Mouse (Mus musculus): Measurements from ENCODE around the gene Six4.
"Not testable (repeated sequence)": the region's sequence is repeated elsewhere in the genome, so short reads cannot be mapped to it uniquely, and the experiment has no call there.

The Six4 gene

DNA sequence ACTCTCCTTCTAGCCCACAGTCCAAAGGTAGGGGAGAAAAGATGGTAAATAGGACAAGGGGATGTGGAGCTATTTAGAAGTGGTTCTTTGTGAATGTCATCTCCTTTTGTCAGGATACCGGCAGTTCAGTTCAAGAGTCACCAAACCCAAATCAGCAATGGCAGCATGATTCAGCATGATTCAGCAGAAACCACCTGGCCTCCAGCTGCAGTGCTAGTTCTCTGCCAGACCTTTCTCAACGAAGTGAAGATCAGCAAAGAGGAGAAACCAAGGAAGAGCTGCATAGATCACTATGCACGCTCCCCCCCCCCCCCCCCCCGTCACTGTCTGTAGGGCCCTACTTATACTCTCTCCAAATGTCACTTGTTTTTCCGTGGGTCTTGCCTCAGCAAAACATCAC, 24.3 kb downstream of the Six4 start:
- no peak for DNase-seq (ENCODE audit: extremely low read depth, low read depth, low spot score)

DNA sequence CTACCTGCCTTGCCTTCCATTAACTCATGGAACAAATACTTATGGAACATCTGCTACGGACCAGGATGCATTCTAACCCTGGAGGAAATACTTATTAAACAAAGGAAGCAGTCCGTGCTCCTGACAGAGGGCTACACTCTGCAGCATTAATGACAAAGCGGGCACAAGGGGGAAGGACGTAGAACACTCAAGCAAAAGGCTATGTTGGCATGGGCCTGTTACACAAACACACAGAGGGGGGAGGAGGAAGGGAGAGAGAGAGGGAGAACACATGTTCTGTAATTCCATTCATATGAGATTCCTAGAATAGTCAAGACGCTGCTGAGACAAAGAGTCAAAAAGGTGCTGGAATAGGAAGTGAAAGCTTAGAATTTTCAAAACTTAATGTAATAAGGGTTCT, 24.8 kb downstream of the Six4 start:
- no peak for DNase-seq (ENCODE audit: extremely low read depth, low read depth, low spot score)

DNA sequence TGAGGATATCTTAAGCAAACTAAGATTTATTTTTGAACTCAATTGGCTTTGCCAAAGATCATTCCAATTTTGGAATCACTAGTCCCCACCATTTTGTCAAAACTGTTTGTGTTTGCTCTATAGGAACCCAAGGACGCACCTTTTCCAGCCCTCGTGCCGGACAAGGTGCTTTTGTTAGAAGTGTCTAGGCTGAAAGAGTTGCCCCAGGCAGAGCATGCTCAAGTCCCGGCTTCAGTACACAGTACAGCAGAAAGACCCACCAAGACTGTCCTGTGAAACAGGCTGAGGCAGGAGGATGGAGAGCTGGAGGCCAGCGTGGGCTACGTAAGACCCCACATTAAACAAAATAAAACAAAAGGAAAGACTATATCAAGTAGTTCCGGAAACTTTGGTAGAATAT, 26.2 kb downstream of the Six4 start:
- no peak for DNase-seq (ENCODE audit: extremely low read depth, low read depth, low spot score)

DNA sequence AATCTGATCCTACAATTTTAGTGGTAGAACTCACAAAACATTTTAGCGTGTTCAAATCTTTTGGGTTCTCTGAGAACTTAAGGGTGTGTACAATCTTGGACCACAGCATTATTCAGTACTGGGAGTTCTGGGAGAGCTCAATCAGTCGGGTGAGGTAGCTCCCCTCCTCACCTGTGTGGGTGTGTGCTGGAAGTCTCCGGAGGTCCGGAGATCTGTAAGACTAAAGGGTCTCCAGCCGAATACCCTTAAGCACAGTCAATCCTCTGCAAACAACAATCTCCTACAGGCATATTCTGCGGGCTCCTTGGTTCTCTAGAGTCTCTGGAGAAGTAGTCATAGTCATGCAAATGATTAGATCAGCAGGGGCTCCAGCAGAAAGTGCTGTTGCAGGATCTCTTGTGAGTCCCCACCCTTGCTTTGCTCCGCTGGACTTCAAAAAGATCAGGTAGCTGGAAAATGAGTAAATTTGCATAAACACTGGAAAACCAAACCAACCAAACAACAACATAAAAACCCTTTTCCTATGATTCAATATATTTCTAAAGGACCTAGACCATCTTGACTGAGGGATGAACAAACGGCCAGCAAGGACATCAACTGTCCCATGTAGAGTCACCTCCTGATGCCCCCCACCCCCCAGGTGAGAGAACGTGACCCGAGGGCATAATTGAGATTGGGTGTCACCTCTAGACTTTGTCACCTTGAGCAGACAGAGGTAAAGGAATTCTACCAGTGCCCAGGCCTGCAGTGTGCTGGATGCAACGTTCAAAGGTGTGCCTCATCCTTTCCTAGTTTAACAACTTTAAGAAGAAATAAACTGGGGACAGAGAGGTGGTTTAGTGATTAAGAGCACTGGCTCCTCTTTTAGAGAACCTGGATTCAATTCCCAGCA, 27.3 kb downstream of the Six4 start:
- no peak for DNase-seq (ENCODE audit: extremely low read depth, low read depth, low spot score)

DNA sequence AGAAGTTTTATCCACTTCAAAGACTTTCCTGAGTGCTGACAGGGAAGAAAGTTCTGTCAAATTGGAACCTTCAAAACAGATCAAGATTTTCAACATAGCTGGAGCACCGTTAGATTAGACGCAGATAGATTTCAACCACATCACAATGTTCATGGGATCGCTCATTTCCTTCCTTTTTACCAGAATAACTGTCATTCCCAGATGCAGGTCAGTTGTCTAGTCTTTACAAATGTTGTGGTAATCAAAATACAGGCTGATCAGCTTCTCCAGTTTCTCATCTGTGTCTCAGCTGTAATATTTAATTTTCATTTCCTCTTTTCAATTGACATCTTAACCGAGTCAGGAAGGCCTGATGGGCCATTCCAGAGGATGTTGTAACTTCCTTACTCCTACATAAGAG, 29.5 kb downstream of the Six4 start:
- DNase-seq (ENCODE audit: extremely low read depth, low read depth, low spot score) = no peak

DNA sequence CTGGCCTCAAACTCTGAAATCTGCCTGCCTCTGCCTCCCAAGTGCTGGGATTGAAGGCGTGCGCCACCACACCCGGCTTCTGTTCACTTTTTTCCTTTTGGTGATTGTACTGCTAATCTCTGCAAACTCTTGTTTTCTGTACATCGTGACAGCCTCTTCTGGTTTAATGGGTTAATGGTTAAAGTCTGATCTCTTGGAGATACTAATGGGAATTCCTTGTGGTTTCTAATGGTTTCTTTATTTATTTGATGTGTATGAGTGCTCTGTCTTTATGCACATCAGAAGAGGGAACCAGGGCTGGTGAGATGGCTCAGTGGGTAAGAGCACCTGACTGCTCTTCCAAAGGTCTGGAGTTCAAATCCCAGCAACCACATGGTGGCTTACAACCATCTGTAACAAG, 31.4 kb downstream of the Six4 start:
- not testable (repeated sequence) for DNase-seq (ENCODE audit: extremely low read depth, low read depth, low spot score)

GRCm38 (mm10) chr12:73060805-73061410, 52.3 kb downstream of the Six4 start:
- no peak for DNase-seq (ENCODE audit: extremely low read depth, low read depth, low spot score)

- DNase-seq (ENCODE audit: extremely low read depth, low read depth, low spot score) = no peak
These were observed 55.8 kb downstream of the Six4 start for GRCm38 (mm10) chr12:73057492-73057891.

DNA sequence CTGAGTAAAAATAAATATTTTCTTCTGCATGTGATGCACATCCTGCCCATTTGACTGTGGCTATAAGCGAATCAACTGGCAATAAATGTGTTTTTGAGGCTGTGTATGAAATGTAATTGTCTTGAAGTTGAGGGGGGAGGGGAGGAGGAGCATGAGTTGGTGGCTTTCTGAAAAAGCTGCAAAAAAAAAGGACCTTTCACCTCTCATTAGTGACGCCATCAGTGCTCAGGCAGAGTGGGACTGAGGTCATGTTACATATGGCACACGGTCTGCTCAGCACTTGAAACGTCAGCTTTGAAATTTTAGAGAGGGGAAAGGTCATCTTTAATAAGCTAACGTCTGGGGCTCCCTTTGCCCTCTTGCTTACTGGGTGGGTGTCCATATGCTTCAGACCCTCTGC, 57.8 kb downstream of the Six4 start:
- no peak for DNase-seq (ENCODE audit: extremely low read depth, low read depth, low spot score)

GRCm38 (mm10) chr12:73054576-73055185, 58.6 kb downstream of the Six4 start:
- DNase-seq (ENCODE audit: extremely low read depth, low read depth, low spot score) = no peak

DNA sequence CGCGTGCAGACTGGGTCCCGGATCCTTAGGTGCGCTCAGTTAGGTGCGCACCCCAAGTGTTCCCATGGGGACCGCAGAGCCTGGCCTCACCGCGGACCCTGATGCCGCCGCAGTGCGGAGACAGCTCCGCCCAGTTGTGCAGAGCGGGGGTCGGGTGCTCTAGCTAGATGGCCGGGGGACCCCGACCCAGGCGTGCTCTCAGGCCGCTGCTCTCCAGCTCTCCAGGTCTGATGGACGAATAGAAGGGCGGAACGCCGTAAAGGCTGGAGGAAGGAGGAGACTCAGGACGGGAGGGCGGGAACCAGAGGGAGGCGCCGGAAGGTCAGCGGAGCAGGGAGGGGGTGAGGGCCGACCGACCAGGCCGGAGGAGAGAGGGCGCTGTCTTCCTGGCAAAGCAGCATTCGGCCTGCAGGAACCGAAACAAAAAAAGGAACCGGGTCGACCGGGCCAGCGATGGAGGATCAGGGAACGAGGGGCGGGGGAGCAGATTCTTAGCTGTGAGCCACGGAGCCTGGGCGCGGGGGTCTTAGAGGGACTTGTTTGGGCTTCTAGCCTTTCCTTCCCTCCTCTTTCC, 59.5 kb downstream of the Six4 start, which contains the start of gene Six1:
TSS of gene Six1 (minus strand) at position 220 of the 574 bp plus-strand sequence.
- DNase-seq (ENCODE audit: extremely low read depth, low read depth, low spot score) = no peak

DNA sequence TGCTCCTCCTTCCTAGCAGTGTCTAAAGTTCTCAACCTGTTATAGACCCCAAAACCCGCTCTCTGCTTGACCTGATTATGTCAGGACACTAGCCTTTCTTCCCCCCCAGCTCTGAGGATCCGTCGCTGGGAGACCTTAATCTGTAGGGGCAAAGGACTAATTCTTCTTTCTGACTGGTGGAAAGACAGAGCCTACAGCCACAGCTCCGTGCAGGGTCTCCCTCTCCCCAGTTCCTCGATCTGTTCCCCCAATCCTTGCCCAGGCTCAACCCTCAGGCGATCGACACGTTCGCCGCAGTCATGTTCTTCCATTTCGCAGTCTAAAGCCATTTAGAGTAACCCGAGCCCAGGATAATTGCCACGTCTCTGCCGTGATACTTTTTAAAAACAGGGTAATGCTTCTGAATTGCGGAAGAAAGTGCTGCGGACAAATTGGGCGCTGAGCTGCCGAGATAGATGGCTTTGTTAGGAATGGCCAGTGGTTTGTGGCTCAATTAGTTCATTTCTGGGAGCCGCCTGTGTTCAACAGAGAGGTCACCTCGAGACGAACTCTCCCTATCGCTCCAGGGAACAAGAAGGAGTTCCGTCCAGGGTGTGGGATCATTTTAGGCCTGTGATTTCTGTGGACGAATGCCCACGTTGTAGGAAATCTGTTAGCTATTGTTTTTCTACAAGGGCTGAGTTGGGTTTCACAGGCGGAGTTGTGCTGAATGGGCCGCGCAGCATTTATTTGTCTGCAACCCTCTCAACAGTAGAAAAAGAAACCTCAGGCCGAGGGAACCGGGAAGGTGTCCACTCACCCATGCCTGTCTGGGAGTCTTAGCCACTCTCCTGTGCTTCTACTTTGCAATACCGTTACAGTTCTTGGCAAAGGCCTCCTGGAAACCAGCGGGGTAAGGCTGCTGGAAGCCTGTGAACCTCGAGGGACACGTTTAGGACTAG, 60.3 kb downstream of the Six4 start:
- no peak for DNase-seq (ENCODE audit: extremely low read depth, low read depth, low spot score)

- DNase-seq (ENCODE audit: extremely low read depth, low read depth, low spot score) = no peak
These were observed 61.1 kb downstream of the Six4 start for GRCm38 (mm10) chr12:73052036-73052650.

- DNase-seq (ENCODE audit: extremely low read depth, low read depth, low spot score) = no peak
These were observed 62.3 kb downstream of the Six4 start for GRCm38 (mm10) chr12:73050811-73051580.

GRCm38 (mm10) chr12:73050305-73050704, 63.0 kb downstream of the Six4 start:
- no peak for DNase-seq (ENCODE audit: extremely low read depth, low read depth, low spot score)

All from fat pad, adult 2 months (tissue).